Comparison of ENCODE assay signal across 12 mouse cellular contexts in the genomic region with DNA sequence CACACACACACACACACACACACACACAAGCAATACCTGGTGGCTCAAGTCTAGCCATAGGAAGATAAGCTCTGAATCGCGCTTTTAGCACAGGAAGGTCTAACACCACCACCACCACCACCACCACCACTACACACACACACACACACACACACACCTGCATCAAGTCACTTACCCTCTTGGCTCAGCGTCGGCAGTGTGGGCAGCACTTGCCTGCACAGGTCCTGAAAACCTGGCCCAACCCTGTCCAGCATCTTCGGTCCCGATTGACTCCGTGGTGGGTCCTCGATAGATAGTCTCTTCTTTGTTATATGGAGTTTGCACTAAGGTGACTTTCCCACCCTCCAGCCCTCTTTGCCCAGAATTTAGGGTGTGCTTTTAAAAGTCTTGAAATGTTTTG. TPM values are rescaled to one million over a fixed set of nuclear protein-coding genes. Genes with fewer than 3 reads are reported as not detected.
DNase-seq lines count a peak whose midpoint lies in the region; ATAC-seq and TF ChIP-seq lines count a peak whose summit lies in the region.
"Had no signal": no experiment of that assay in that cellular context is flagged by ENCODE, and none has a peak within 500 bp of the region (broad histone marks: within the 10 kb centered on the region; RNA-seq: fewer than 3 reads in every experiment).

No protein-coding gene starts in this region.

- no peaks in the 10 kb centered on the region for H3K36me3 ChIP-seq in heart, embryonic 13.5 days
- no peaks in the 10 kb centered on the region for H3K36me3 ChIP-seq in lung, postnatal 0 days (ENCODE audit: insufficient read depth, low read length)
- H3K36me3 ChIP-seq in hindbrain, embryonic 12.5 days = no peaks in the 10 kb centered on the region
- no peaks in the 10 kb centered on the region for H3K36me3 ChIP-seq in midbrain, embryonic 16.5 days (ENCODE audit: control insufficient read depth, insufficient read depth, low read length)

- no peak overlapping the region for H3K27ac ChIP-seq in heart, embryonic 13.5 days (replicated peaks)
- no peak overlapping the region for H3K27ac ChIP-seq in lung, postnatal 0 days (ENCODE audit: low read length)
- no peak overlapping the region for H3K27ac ChIP-seq in hindbrain, embryonic 12.5 days
- H3K27ac ChIP-seq in midbrain, embryonic 16.5 days (ENCODE audit: low read length) = no peak overlapping the region

- no peaks in the 10 kb centered on the region for H3K27me3 ChIP-seq in heart, embryonic 13.5 days (replicated peaks)
- H3K27me3 ChIP-seq in lung, postnatal 0 days (replicated peaks; ENCODE audit: insufficient read depth, low read length) = no peaks in the 10 kb centered on the region
- H3K27me3 ChIP-seq in hindbrain, embryonic 12.5 days = no peaks in the 10 kb centered on the region
- H3K27me3 ChIP-seq in midbrain, embryonic 16.5 days (ENCODE audit: control insufficient read depth, insufficient read depth, low read depth, low read length) = no peaks in the 10 kb centered on the region
- H3K27me3 ChIP-seq: Patski had no signal

- TF ChIP-seq EP300 in lung, postnatal 0 days (IDR thresholded peaks at IDR 0.05) = no peak

- WGBS in heart, embryonic 13.5 days = 75% methylated on average over 8 of the region's 8 CpGs
- 74% methylated on average over 8 of the region's 8 CpGs for WGBS in lung, postnatal 0 days
- 81% methylated on average over 8 of the region's 8 CpGs for WGBS in hindbrain, embryonic 12.5 days
- 91% methylated on average over 8 of the region's 8 CpGs for WGBS in midbrain, embryonic 16.5 days

- no peaks in the 10 kb centered on the region for H3K9me3 ChIP-seq in heart, embryonic 13.5 days
- H3K9me3 ChIP-seq in lung, postnatal 0 days (ENCODE audit: low read length) = no peaks in the 10 kb centered on the region
- H3K9me3 ChIP-seq in hindbrain, embryonic 12.5 days (replicated peaks) = no peaks in the 10 kb centered on the region
- no peaks in the 10 kb centered on the region for H3K9me3 ChIP-seq in midbrain, embryonic 16.5 days (replicated peaks; ENCODE audit: control insufficient read depth, low read length, poor library complexity, severe bottlenecking)

- peaks cover 8% of the 10 kb centered on the region; the same call in 1 of the 2 replicates for H3K4me1 ChIP-seq in heart, embryonic 13.5 days
- no peaks in the 10 kb centered on the region for H3K4me1 ChIP-seq in lung, postnatal 0 days (ENCODE audit: insufficient read depth, low read depth, low read length)
- H3K4me1 ChIP-seq in hindbrain, embryonic 12.5 days = peaks cover 8% of the 10 kb centered on the region
- H3K4me1 ChIP-seq in midbrain, embryonic 16.5 days (ENCODE audit: control insufficient read depth, insufficient read depth, low read length) = peaks cover 9% of the 10 kb centered on the region

- TF ChIP-seq CTCF in lung, postnatal 0 days (IDR thresholded peaks at IDR 0.05) = no peak

- no peak for DNase-seq in heart, adult 18-20 months
- DNase-seq in lung, postnatal 0 days (ENCODE audit: low spot score) = no peak
- DNase-seq in lung, postnatal 25 days (ENCODE audit: low spot score) = no peak
- DNase-seq in ovary, postnatal 36 days (ENCODE audit: low spot score) = no peak
- no peak for DNase-seq in cerebellum, adult 11 months
- DNase-seq: cerebellum, adult 2 months; gastrocnemius, postnatal 14 days; lung, postnatal 10 days had no signal

- no peak for ATAC-seq in heart, embryonic 13.5 days (ENCODE audit: extremely low read depth, insufficient number of reproducible peaks, low FRiP score, low TSS enrichment)
- ATAC-seq in lung, postnatal 0 days = no peak
- ATAC-seq in hindbrain, embryonic 12.5 days (ENCODE audit: low FRiP score) = peak; percentile 42; the same call in 1 of the 2 replicates
- no peak for ATAC-seq in midbrain, embryonic 16.5 days
- ATAC-seq: Patski had no signal

- H3K4me3 ChIP-seq in heart, embryonic 13.5 days = no peak overlapping the region
- H3K4me3 ChIP-seq in lung, postnatal 0 days (ENCODE audit: low read depth, low read length) = no peak overlapping the region
- no peak overlapping the region for H3K4me3 ChIP-seq in hindbrain, embryonic 12.5 days
- peak overlapping the region; percentile 4; the same call in 1 of the 2 replicates for H3K4me3 ChIP-seq in midbrain, embryonic 16.5 days (ENCODE audit: low read depth, low read length)

- peak overlapping the region; percentile 54 for H3K4me2 ChIP-seq in heart, embryonic 13.5 days
- H3K4me2 ChIP-seq in lung, postnatal 0 days (replicated peaks; ENCODE audit: low read depth, low read length) = peak overlapping the region; percentile 29; the same call in 1 of the 2 replicates
- peak overlapping the region; percentile 34 for H3K4me2 ChIP-seq in hindbrain, embryonic 12.5 days (replicated peaks)
- peak overlapping the region; percentile 39 for H3K4me2 ChIP-seq in midbrain, embryonic 16.5 days (ENCODE audit: low read length)

- H3K9ac ChIP-seq in heart, embryonic 13.5 days = no peak overlapping the region
- no peak overlapping the region for H3K9ac ChIP-seq in lung, postnatal 0 days (replicated peaks; ENCODE audit: low read depth)
- no peak overlapping the region for H3K9ac ChIP-seq in hindbrain, embryonic 12.5 days
- no peak overlapping the region for H3K9ac ChIP-seq in midbrain, embryonic 16.5 days (ENCODE audit: low read depth, low read length)

RNA-seq across cellular contexts. Expression of gene Ccdc81, which starts 0.4 kb away (rescaled TPM):
- polyA plus RNA-seq in heart, embryonic 13.5 days (2015; fragmentation: Nextera tagmentation; extraction: Ambion mirVana) = not detected in 2 replicates
- total RNA-seq in heart, adult 18-20 months (2021) = not detected
- polyA plus RNA-seq in lung, postnatal 0 days (2015; fragmentation: Nextera tagmentation; extraction: Ambion mirVana) = 1.2 and 1.4 TPM in 2 replicates
- 0.61 and 0.68 TPM in 2 replicates for polyA plus RNA-seq in hindbrain, embryonic 12.5 days (2016; fragmentation: Nextera tagmentation; extraction: Ambion mirVana)
- 1.1 and 1.6 TPM in 2 replicates for polyA plus RNA-seq in midbrain, embryonic 16.5 days (2015; fragmentation: Nextera tagmentation; extraction: Ambion mirVana)
- polyA plus RNA-seq: Patski had no signal

RNA-seq across cellular contexts. Expression of gene Hikeshi, which starts 38.0 kb away (rescaled TPM):
- polyA plus RNA-seq in heart, embryonic 13.5 days (2015; fragmentation: Nextera tagmentation; extraction: Ambion mirVana) = 90.0 and 111 TPM in 2 replicates
- 10 to 100 TPM; 77.9 to 82.5 TPM for total RNA-seq in heart, adult 18-20 months (2021)
- 70.6 and 78.0 TPM in 2 replicates for polyA plus RNA-seq in lung, postnatal 0 days (2015; fragmentation: Nextera tagmentation; extraction: Ambion mirVana)
- polyA plus RNA-seq in hindbrain, embryonic 12.5 days (2016; fragmentation: Nextera tagmentation; extraction: Ambion mirVana) = 131 and 142 TPM in 2 replicates
- 136 and 144 TPM in 2 replicates for polyA plus RNA-seq in midbrain, embryonic 16.5 days (2015; fragmentation: Nextera tagmentation; extraction: Ambion mirVana)
